Mouse (Mus musculus): Measurements from ENCODE around the gene Uqcc2.

The Uqcc2 gene

GRCm38 (mm10) chr17:27073778-27074177, 59.9 kb downstream of the Uqcc2 start:
- no peak for DNase-seq

- no peak for DNase-seq
These were observed 60.6 kb downstream of the Uqcc2 start for GRCm38 (mm10) chr17:27073126-27073525.
